Mouse (Mus musculus) midbrain, postnatal 0 days (tissue): ENCODE data around the gene Ubr4. TPM values are rescaled to one million over a fixed set of nuclear protein-coding genes. Genes with fewer than 3 reads are reported as not detected.

Experiments used
- ATAC-seq: fragments of 200-750 bp; cut with Nextera tagmentation; 2 replicates; pipeline ENCODE4 v1.8.0; 2017; ENCODE audit warnings: moderate number of reproducible peaks, mild to moderate bottlenecking, moderate TSS enrichment, moderate library complexity; ENCODE audit not compliant: low FRiP score
- DNase-seq: peaks from one replicate; pipeline ENCODE4 v3.0.0-alpha.2; 2015; ENCODE audit warnings: low spot score
- H3K27ac ChIP-seq: fragments of 300-500 bp; sonication (generic); 2 replicates; pipeline ENCODE4 v1.5.1; 2014; ENCODE audit warnings: low read depth, mild to moderate bottlenecking, low read length, mixed read lengths
- H3K27me3 ChIP-seq: fragments of 300-500 bp; sonication (generic); 2 replicates; pipeline ENCODE4 v1.6.1; 2014; ENCODE audit warnings: low read length, control low read depth, mixed read lengths; ENCODE audit not compliant: insufficient read depth
- H3K36me3 ChIP-seq: fragments of 300-500 bp; sonication (generic); 2 replicates; pipeline ENCODE4 v1.6.1; 2014; ENCODE audit warnings: low read length, control low read depth, mixed read lengths; ENCODE audit not compliant: insufficient read depth
- H3K4me1 ChIP-seq: fragments of 300-500 bp; sonication (generic); 2 replicates; pipeline ENCODE4 v1.6.1; 2014; ENCODE audit warnings: mild to moderate bottlenecking, control low read depth, antibody characterized with exemption, low read length, mixed read lengths; ENCODE audit not compliant: insufficient read depth
- H3K4me2 ChIP-seq: fragments of 300-500 bp; sonication (generic); 2 replicates; pipeline ENCODE4 v1.6.1; 2014; ENCODE audit warnings: low read depth, mild to moderate bottlenecking, low read length, mixed read lengths; ENCODE audit not compliant: poor library complexity, severe bottlenecking
- H3K4me3 ChIP-seq: fragments of 300-500 bp; sonication (generic); 2 replicates; pipeline ENCODE4 v1.5.1; 2014; ENCODE audit warnings: low read depth, mild to moderate bottlenecking, low read length, moderate library complexity
- H3K9ac ChIP-seq: fragments of 300-500 bp; sonication (generic); replicated peaks from 2 replicates; pipeline ENCODE4 v1.6.1; 2014; ENCODE audit warnings: mild to moderate bottlenecking, low read length, moderate library complexity, mixed read lengths; ENCODE audit not compliant: poor library complexity, severe bottlenecking
- H3K9me3 ChIP-seq: fragments of 300-500 bp; sonication (generic); 2 replicates; pipeline ENCODE4 v1.6.1; 2016; ENCODE audit warnings: low read length, control low read depth
- CTCF ChIP-seq: IDR thresholded peaks from 2 replicates; pipeline ENCODE4 v1.5.1; 2016; ENCODE audit warnings: antibody characterized with exemption, mild to moderate bottlenecking
- WGBS: fragments of 180-500 bp; shearing (Covaris S2); extraction: QIAGEN DNeasy Blood & Tissue Kit; methylation state at CpG from one replicate; pipeline ENCODE4 v1.1.7; 2014; 5-methylcytosine and 5-hydroxymethylcytosine counted together
- polyA plus RNA-seq: library from polyadenylated mRNA; unstranded; fragments of >200 nt; fragmentation: Nextera tagmentation; extraction: Ambion mirVana; gene quantifications from 2 replicates; pipeline ENCODE4 v1.2.1, GENCODE M21; 2015
- total RNA-seq: library from RNA; depleted of rRNA; stranded (reverse); fragments of >200 nt; gene quantifications from 2 replicates; pipeline ENCODE4 v1.2.3, GENCODE M21; 2014

Ubr4 gene
- total and polyA plus RNA-seq, 2 experiments from 2014 or later = 63.6 to 176 TPM

GRCm38 (mm10) chr4:139400487-139400886, 48.1 kb downstream of the Ubr4 start:
- WGBS = 96% methylated on average over 5 of the region's 5 CpGs
- no peak overlapping the region for H3K4me3 ChIP-seq
- H3K27me3 ChIP-seq = no peaks in the 10 kb centered on the region
- no peaks in the 10 kb centered on the region for H3K9me3 ChIP-seq
- no peak for TF ChIP-seq CTCF
- DNase-seq = no peak
- H3K4me1 ChIP-seq = no peaks in the 10 kb centered on the region
- no peak overlapping the region for H3K4me2 ChIP-seq
- no peak overlapping the region for H3K9ac ChIP-seq
- no peak for ATAC-seq
- no peak overlapping the region for H3K27ac ChIP-seq
- peaks cover 78% of the 10 kb centered on the region for H3K36me3 ChIP-seq

GRCm38 (mm10) chr4:139403214-139403613, 50.8 kb downstream of the Ubr4 start:
- ATAC-seq (no peak), DNase-seq (no peak)
- Histone ChIP-seq H3K9me3 (no peaks in the 10 kb centered on the region), H3K4me2 (no peak overlapping the region), H3K4me3 (no peak overlapping the region), H3K4me1 (no peaks in the 10 kb centered on the region), H3K27ac (no peak overlapping the region), H3K9ac (no peak overlapping the region), H3K27me3 (no peaks in the 10 kb centered on the region), H3K36me3 (peaks cover 77% of the 10 kb centered on the region)
- TF ChIP-seq CTCF = no peak
- 83% methylated on average over 14 of the region's 14 CpGs for WGBS

DNA sequence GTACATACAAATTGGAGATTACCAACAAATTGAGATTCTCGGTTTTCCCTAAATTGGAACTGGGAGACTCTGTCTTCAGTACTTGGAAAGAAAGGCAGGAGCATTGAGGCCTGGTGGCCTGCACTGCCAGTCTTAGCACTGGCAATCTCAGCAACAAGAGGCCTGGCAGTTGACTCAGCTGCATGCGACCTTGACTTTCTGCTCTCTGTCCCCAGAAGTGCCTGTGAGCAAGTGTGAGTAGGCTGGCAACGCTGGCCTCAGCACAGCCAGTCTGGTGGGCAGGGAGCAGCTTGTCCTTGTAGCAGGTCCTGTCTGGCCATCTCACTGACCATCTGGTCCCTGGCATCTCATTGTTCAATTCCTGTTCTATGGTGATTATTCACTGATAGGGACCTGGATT, 58.9 kb downstream of the Ubr4 start:
- WGBS = 92% methylated on average over 3 of the region's 3 CpGs

DNA sequence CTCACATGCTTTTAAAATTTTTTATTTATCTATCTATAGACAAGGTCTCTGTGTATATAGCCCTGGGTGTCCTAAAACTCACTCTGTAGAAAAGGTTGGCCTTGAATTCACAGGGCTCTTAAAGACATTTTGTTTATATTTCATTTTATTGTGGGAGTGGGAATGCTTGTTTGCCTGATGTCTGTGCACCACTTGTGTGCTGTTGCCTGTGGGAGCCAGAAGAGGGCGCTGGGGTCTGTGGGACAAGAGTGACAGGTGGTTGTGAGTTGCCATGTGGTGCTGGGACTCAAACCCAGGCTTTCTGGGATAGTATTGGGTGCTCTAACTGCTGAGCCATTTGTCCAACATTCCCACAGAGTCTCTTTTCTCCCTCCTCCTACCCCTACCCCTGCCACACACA, 65.5 kb downstream of the Ubr4 start:
- H3K4me2 ChIP-seq = no peak overlapping the region
- DNase-seq = no peak
- no peaks in the 10 kb centered on the region for H3K27me3 ChIP-seq
- H3K4me1 ChIP-seq = no peaks in the 10 kb centered on the region
- H3K27ac ChIP-seq = no peak overlapping the region
- ATAC-seq = no peak
- H3K9ac ChIP-seq = no peak overlapping the region
- H3K36me3 ChIP-seq = peaks cover 96% of the 10 kb centered on the region
- H3K9me3 ChIP-seq = no peaks in the 10 kb centered on the region
- H3K4me3 ChIP-seq = no peak overlapping the region
- TF ChIP-seq CTCF = no peak; the same call in 1 of the 2 replicates
- 58% methylated on average over 1 of the region's 1 CpGs for WGBS

More for the DNA sequence above, 58.9 kb downstream of the Ubr4 start:
- Histone ChIP-seq H3K27me3 (no peaks in the 10 kb centered on the region), H3K9me3 (no peaks in the 10 kb centered on the region), H3K9ac (no peak overlapping the region), H3K27ac (no peak overlapping the region), H3K36me3 (peaks cover 96% of the 10 kb centered on the region), H3K4me1 (no peaks in the 10 kb centered on the region), H3K4me3 (no peak overlapping the region), H3K4me2 (no peak overlapping the region)
- no peak for TF ChIP-seq CTCF
- DNase-seq = no peak
- ATAC-seq = no peak

- TF ChIP-seq CTCF = no peak
- no peak overlapping the region for H3K4me3 ChIP-seq
- WGBS = 95% methylated on average over 7 of the region's 7 CpGs
- no peak overlapping the region for H3K4me2 ChIP-seq
- no peak overlapping the region for H3K27ac ChIP-seq
- H3K9ac ChIP-seq = no peak overlapping the region
- no peaks in the 10 kb centered on the region for H3K9me3 ChIP-seq
- H3K36me3 ChIP-seq = peaks cover 96% of the 10 kb centered on the region
- no peaks in the 10 kb centered on the region for H3K4me1 ChIP-seq
- no peaks in the 10 kb centered on the region for H3K27me3 ChIP-seq
- ATAC-seq (no peak), DNase-seq (no peak)
These were observed 69.2 kb downstream of the Ubr4 start for GRCm38 (mm10) chr4:139421621-139422020.

DNA sequence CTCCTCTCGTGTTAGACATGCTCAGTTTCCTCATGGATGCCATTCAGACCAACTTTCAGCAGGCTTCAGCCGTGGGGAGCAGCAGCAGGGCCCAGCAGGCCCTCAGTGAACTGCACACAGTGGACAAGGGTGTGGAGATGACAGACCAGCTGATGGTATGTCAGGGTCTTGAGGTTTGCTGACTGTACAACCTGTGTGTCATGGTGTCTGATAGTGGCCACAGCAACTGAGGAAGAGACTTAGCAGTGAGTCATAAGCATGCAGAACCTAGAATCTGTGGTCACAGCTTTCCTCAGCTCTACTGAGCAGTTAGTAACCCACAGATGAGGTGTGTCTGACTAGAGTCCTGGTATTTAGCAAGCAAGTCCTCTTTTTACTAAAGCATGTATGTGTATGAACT, 70.0 kb downstream of the Ubr4 start:
- Histone ChIP-seq H3K4me3 (no peak overlapping the region), H3K27me3 (no peaks in the 10 kb centered on the region), H3K27ac (no peak overlapping the region), H3K9ac (no peak overlapping the region), H3K36me3 (peaks cover 95% of the 10 kb centered on the region), H3K9me3 (no peaks in the 10 kb centered on the region), H3K4me2 (no peak overlapping the region), H3K4me1 (no peaks in the 10 kb centered on the region)
- WGBS = 90% methylated on average over 2 of the region's 2 CpGs
- DNase-seq (no peak), ATAC-seq (no peak)
- no peak for TF ChIP-seq CTCF
